Mouse (Mus musculus) erythroblast, embryonic 14.5 days (primary cell): ENCODE results near the gene Mkks.

ENCODE experiments used
- GATA1 ChIP-seq: IDR thresholded peaks from 2 replicates; pipeline ENCODE4 v1.6.1; 2012; ENCODE audit warnings: low read length, inconsistent platforms, mixed read lengths
- TAL1 ChIP-seq: IDR thresholded peaks from 3 replicates; pipeline ENCODE4 v1.6.1; 2012; ENCODE audit warnings: low read length, inconsistent platforms, mixed read lengths

- TF ChIP-seq GATA1 (no peak), TAL1 (no peak)
Measured at GRCm38 (mm10) chr2:136913021-136913420, 21.8 kb upstream of the Mkks start.
